Mouse (Mus musculus) myocyte (in vitro differentiated cells): ENCODE data around the gene Terf2. TPM values are rescaled to one million over a fixed set of nuclear protein-coding genes. Genes with fewer than 3 reads are reported as not detected.
"Not testable (repeated sequence)": the region's sequence is repeated elsewhere in the genome, so short reads cannot be mapped to it uniquely, and the experiment has no call there.

Source experiments
- H3K27me3 ChIP-seq: one replicate; pipeline ENCODE4 v1.6.1; 2011; ENCODE audit not compliant: control insufficient read depth, insufficient read depth, insufficient read length
- H3K36me3 ChIP-seq: one replicate; pipeline ENCODE4 v1.6.1; 2011; ENCODE audit not compliant: control insufficient read depth, insufficient read depth
- H3K4me2 ChIP-seq: one replicate; pipeline ENCODE4 v1.6.1; 2011; ENCODE audit warnings: low read depth, control low read depth
- H3K4me3 ChIP-seq: one replicate; pipeline ENCODE4 v1.5.1; 2011; ENCODE audit warnings: mild to moderate bottlenecking, control low read depth, moderate library complexity
- H3K79me2 ChIP-seq: one replicate; pipeline ENCODE4 v1.6.1; 2011; ENCODE audit not compliant: control insufficient read depth, insufficient read depth
- H3ac ChIP-seq: one replicate; pipeline ENCODE4 v1.6.1; 2011; ENCODE audit not compliant: control insufficient read depth, insufficient read length
- CEBPB ChIP-seq: IDR thresholded peaks from 2 replicates; pipeline ENCODE4 v1.6.1; 2011; ENCODE audit warnings: mild to moderate bottlenecking, moderate library complexity; ENCODE audit not compliant: poor library complexity, insufficient read depth, severe bottlenecking
- E2F4 ChIP-seq: IDR thresholded peaks from one replicate; pipeline ENCODE4 v1.6.1; 2011; ENCODE audit warnings: mild to moderate bottlenecking, control low read depth, moderate library complexity; ENCODE audit not compliant: insufficient read depth
- MAX ChIP-seq: IDR thresholded peaks from one replicate; pipeline ENCODE4 v1.6.1; 2011; ENCODE audit warnings: low read depth, mild to moderate bottlenecking, control low read depth
- MYOD1 ChIP-seq, 3 experiments: IDR thresholded peaks; one replicate each; pipeline ENCODE4 v1.6.1; 2011; ENCODE audit warnings: control low read depth in 2 of 3, low read depth in 2 of 3, mild to moderate bottlenecking in 2 of 3, moderate library complexity in 1 of 3; ENCODE audit not compliant: insufficient read length in 2 of 3, control insufficient read depth in 1 of 3
- MYOG ChIP-seq, 3 experiments: IDR thresholded peaks; one replicate each; pipeline ENCODE4 v1.6.1; 2011; ENCODE audit warnings: control low read depth in 2 of 3, low read depth in 2 of 3, mild to moderate bottlenecking in 2 of 3; ENCODE audit not compliant: insufficient read length in 2 of 3, control insufficient read depth in 1 of 3, insufficient read depth in 1 of 3
- POLR2A ChIP-seq: IDR thresholded peaks from one replicate; pipeline ENCODE4 v1.6.1; 2011; ENCODE audit warnings: low read depth, mild to moderate bottlenecking, control low read depth, moderate library complexity; ENCODE audit not compliant: insufficient read length
- POLR2AphosphoS2 ChIP-seq: IDR thresholded peaks from one replicate; pipeline ENCODE4 v1.6.1; 2011; ENCODE audit warnings: low read depth, control low read depth; ENCODE audit not compliant: insufficient read length
- REST ChIP-seq: IDR thresholded peaks from one replicate; pipeline ENCODE4 v1.6.1; 2011; ENCODE audit warnings: mild to moderate bottlenecking, control low read depth, moderate library complexity; ENCODE audit not compliant: insufficient read depth, insufficient read length
- SRF ChIP-seq: IDR thresholded peaks from one replicate; pipeline ENCODE4 v1.6.1; 2011; ENCODE audit warnings: low read depth; ENCODE audit not compliant: control insufficient read depth, insufficient read length
- TCF12 ChIP-seq: IDR thresholded peaks from one replicate; pipeline ENCODE4 v1.6.1; 2011; ENCODE audit warnings: mild to moderate bottlenecking, control low read depth; ENCODE audit not compliant: poor library complexity, insufficient read depth, severe bottlenecking
- TCF3 ChIP-seq: IDR thresholded peaks from one replicate; pipeline ENCODE4 v1.6.1; 2011; ENCODE audit warnings: low read depth, control low read depth; ENCODE audit not compliant: insufficient read length
- USF1 ChIP-seq: IDR thresholded peaks from one replicate; pipeline ENCODE4 v1.6.1; 2011; ENCODE audit warnings: low read depth, mild to moderate bottlenecking, control low read depth, moderate library complexity
- polyA plus RNA-seq: library from polyadenylated mRNA; unstranded; fragments of >200 nt; fragmentation: generic; extraction: Trizol; gene quantifications from one replicate; pipeline ENCODE4 v1.2.1, GENCODE M21; 2012; ENCODE audit warnings: missing spikeins

The Terf2 gene
- polyA plus RNA-seq, 1 experiment = 14.7 TPM

DNA sequence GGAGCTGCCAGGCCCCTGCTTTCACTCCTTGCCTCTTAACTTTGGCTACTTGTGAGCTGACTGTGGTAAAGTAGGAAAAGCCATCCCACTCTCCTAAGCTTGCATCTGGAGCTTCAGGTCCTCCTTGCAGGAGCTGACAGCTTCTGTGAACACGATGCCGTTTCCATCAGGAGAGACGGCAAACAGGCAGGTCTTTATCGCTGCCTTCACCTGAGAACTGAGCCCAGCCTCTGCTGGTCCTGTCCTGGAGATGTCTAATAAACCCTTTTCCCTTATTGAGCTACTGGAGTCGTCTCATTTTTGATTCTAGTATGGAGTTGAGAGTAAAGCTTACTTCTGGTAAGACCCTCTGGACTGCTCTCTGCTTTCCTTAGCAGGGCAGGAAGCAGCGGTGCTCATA is 50.9 kb downstream of the Terf2 start:
- Histone ChIP-seq H3ac (no peak overlapping the region), H3K36me3 (peaks cover 52% of the 10 kb centered on the region), H3K4me3 (no peak overlapping the region), H3K27me3 (no peaks in the 10 kb centered on the region), H3K4me2 (no peak overlapping the region), H3K79me2 (peaks cover 10% of the 10 kb centered on the region)
- TF ChIP-seq POLR2AphosphoS2 (peak; percentile 28), TCF3 (no peak), REST (no peak)

DNA sequence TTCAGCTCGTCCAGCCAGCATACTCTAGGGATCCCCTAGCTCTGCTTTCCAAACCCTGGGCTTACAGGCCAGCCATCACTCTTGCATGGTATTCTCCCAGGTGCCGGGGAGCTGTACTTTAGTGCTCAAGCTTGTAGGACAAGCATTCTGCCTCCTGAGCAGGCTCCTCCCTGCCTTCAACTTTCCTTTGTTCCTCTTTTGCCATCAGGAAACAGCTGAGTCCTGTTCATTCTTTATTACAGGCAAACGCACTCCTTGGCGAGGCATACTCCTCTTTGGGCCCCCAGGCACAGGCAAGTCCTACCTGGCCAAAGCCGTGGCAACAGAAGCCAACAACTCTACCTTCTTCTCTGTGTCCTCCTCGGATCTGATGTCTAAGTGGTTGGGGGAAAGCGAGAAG is 55.7 kb downstream of the Terf2 start:
- TF ChIP-seq MYOD1 (IDR thresholded peaks at IDR 0.05; ENCODE audit: control insufficient read depth in 1 of 3, insufficient read length in 2 of 3, low read depth in 2 of 3) (no peak), USF1 (no peak), REST (no peak)

DNA sequence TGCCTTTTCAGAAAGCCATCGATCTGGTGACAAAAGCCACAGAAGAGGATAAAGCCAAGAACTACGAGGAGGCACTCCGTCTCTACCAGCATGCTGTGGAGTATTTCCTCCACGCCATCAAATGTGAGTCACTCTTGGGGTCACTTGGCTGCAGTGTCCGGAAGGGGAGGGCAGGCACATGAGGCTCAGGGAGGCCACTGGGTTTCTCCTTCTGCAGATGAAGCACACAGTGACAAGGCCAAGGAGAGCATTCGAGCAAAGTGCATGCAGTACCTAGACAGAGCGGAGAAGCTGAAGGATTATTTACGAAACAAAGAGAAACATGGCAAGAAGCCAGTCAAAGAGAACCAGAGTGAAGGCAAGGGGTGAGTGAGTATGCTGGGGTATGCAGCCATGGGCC is 59.7 kb downstream of the Terf2 start:
- no peak overlapping the region for H3K4me3 ChIP-seq
- H3K79me2 ChIP-seq = peaks cover 34% of the 10 kb centered on the region
- H3K4me2 ChIP-seq = no peak overlapping the region
- no peak for TF ChIP-seq E2F4
- no peak for TF ChIP-seq TCF12
- no peak for TF ChIP-seq MYOG (IDR thresholded peaks at IDR 0.05; ENCODE audit: control insufficient read depth in 1 of 3, insufficient read depth in 1 of 3, insufficient read length in 2 of 3, low read depth in 2 of 3)
- TF ChIP-seq CEBPB = no peak
- no peak for TF ChIP-seq MAX
- TF ChIP-seq POLR2A = no peak
- H3K36me3 ChIP-seq = peaks cover 17% of the 10 kb centered on the region
- no peaks in the 10 kb centered on the region for H3K27me3 ChIP-seq
- no peak overlapping the region for H3ac ChIP-seq

More for the DNA sequence above, 55.7 kb downstream of the Terf2 start:
- Histone ChIP-seq H3K27me3 (no peaks in the 10 kb centered on the region), H3K79me2 (no peaks in the 10 kb centered on the region), H3K36me3 (peaks cover 40% of the 10 kb centered on the region), H3ac (no peak overlapping the region), H3K4me2 (no peak overlapping the region), H3K4me3 (no peak overlapping the region)

DNA sequence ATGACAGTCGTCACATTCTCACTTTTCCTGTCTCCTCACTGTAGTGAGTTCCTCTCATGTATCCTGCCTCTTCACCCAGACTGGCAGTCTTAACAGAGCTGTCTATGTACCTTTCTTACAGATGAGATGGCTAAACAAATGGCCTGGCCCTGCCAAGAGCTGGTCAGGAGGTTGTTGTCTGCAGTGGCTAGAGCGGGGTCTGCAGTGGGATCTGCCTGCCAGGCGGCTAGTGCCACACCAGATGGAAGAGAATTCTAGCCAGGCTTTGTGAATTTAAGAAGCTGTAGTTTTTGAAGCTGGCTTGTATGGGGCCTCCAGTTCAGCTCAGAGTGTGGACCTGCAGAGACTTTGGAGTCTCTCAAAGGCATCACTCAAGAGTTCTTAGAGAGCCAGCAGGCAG is 60.7 kb downstream of the Terf2 start:
- TF ChIP-seq CEBPB = no peak
- TF ChIP-seq POLR2A = no peak
- TF ChIP-seq REST = no peak
- no peak for TF ChIP-seq TCF12
- TF ChIP-seq E2F4 = no peak
- Histone ChIP-seq H3K27me3 (no peaks in the 10 kb centered on the region), H3K4me2 (no peak overlapping the region), H3ac (no peak overlapping the region), H3K36me3 (peaks cover 10% of the 10 kb centered on the region), H3K4me3 (no peak overlapping the region), H3K79me2 (peaks cover 34% of the 10 kb centered on the region)

DNA sequence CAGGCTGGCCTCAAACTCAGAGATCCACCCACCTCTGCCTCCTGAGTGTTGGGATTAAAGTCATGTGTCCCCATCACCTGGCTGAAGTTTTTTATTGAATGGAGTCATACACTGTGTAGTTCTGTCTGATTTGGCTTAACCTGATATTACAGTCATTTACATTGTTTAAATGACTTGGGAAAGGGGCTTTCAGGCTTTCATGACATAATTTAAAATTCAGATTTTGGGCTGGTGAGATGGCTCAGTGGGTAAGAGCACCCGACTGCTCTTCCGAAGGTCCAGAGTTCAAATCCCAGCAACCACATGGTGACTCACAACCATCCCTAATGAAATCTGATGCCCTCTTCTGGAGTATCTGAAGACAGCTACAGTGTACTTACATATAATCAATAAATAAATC is 62.7 kb downstream of the Terf2 start:
- not testable (repeated sequence) for H3ac ChIP-seq, H3K4me3 ChIP-seq, H3K36me3 ChIP-seq, H3K27me3 ChIP-seq, H3K4me2 ChIP-seq
- H3K79me2 ChIP-seq = peaks cover 34% of the 10 kb centered on the region

DNA sequence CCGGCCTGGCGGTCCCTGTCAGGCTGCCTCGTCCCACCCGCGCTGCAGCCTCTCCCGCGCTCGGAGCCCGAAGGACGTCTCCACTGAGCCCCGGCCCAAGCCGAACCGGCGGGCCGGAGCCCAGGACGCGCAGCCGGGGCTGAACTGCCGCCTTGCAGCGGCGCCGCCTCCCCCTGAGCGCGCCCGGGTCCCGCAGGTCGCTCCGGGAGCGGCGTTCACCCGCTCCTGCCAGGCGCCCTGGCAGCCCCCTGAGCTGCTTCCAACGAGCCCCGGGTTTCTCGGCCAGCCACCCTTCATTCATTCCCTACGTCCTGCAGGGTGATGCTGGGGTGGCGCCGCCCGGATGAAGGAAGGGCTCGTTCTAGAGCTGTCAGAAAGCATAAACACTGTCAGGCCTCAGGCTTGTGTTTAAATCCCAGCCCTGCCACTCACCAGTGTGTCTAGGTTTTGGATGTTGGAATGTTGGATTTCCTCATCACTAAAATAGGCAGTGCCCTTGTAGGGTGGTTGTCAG is 64.7 kb downstream of the Terf2 start:
- Histone ChIP-seq H3ac (peak overlapping the region; percentile 82), H3K4me2 (peak overlapping the region; percentile 74), H3K79me2 (peaks cover 34% of the 10 kb centered on the region)

More for the DNA sequence above, 64.7 kb downstream of the Terf2 start:
- Histone ChIP-seq H3K4me3 (peak overlapping the region; percentile 35), H3K36me3 (no peaks in the 10 kb centered on the region), H3K27me3 (no peaks in the 10 kb centered on the region)
- no peak for TF ChIP-seq MYOD1 (IDR thresholded peaks at IDR 0.05; ENCODE audit: control insufficient read depth in 1 of 3, insufficient read length in 2 of 3, low read depth in 2 of 3)
- TF ChIP-seq TCF3 = no peak
- TF ChIP-seq POLR2AphosphoS2 = no peak
- TF ChIP-seq REST = no peak
- no peak for TF ChIP-seq TCF12
- TF ChIP-seq USF1 = no peak
- TF ChIP-seq MAX = no peak
- no peak for TF ChIP-seq MYOG (IDR thresholded peaks at IDR 0.05; ENCODE audit: control insufficient read depth in 1 of 3, insufficient read depth in 1 of 3, insufficient read length in 2 of 3, low read depth in 2 of 3)
- TF ChIP-seq SRF = no peak
- no peak for TF ChIP-seq POLR2A
- TF ChIP-seq E2F4 = no peak
- no peak for TF ChIP-seq CEBPB
